8 mouse cellular contexts compared by ENCODE assay signal in the genomic region with DNA sequence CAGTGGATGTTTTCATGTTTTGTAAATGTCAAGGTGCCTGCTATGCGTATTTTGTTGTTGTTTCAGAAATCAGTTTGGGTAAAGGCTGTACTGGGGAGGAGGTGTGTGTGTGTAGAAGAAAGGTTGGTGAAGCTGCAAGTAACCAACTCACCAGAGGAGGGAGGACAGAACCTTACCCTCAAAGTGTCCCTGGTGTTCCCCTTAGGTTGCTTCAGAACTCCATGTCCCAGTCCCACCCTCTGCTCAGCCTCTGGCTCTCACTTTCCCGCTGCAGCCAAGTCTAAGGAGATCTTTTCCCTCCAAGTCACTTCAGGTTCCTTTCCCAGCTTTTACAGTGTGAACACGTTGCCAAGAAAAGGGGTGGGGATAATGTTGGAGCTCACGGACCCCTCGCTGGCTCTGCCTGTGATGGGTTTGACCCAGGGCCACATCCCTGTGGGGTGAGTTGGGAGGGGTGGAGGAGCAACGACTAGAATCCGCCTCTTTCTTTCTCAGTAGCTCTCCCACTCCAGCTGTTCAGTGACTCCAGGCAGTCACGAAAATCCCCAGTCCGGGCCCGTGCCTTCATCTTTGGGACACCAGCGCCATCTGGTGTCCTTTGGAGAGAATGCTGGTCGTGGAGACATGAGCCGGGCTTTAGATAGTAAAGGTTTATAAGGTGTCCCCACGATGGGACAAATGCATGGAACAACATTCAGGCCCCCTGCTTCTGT. TPM values are rescaled to one million over a fixed set of nuclear protein-coding genes. Genes with fewer than 3 reads are reported as not detected.
DNase-seq lines count a peak whose midpoint lies in the region; ATAC-seq and TF ChIP-seq lines count a peak whose summit lies in the region.

No protein-coding gene starts in this region.

- peaks cover 76% of the 10 kb centered on the region for H3K27me3 ChIP-seq in heart, embryonic 13.5 days (replicated peaks)
- peaks cover 69% of the 10 kb centered on the region for H3K27me3 ChIP-seq in kidney, embryonic 15.5 days
- no peaks in the 10 kb centered on the region for H3K27me3 ChIP-seq in stomach, embryonic 14.5 days (ENCODE audit: control insufficient read depth, insufficient read depth, low read length)

- H3K27ac ChIP-seq in embryonic fibroblast, embryonic 13.5 days (ENCODE audit: insufficient read depth, low read length): no peak overlapping the region
- no peak overlapping the region for H3K27ac ChIP-seq in heart, embryonic 13.5 days (replicated peaks)
- H3K27ac ChIP-seq in kidney, embryonic 15.5 days: no peak overlapping the region
- no peak overlapping the region for H3K27ac ChIP-seq in stomach, embryonic 14.5 days (ENCODE audit: low read length)

- peak overlapping the region; percentile 35; the same call in 1 of the 2 replicates for H3K4me2 ChIP-seq in heart, embryonic 13.5 days
- peak overlapping the region; percentile 24; the same call in 1 of the 2 replicates for H3K4me2 ChIP-seq in kidney, embryonic 15.5 days
- no peak overlapping the region for H3K4me2 ChIP-seq in stomach, embryonic 14.5 days (replicated peaks; ENCODE audit: low read depth, low read length)

- no peaks in the 10 kb centered on the region for H3K36me3 ChIP-seq in heart, embryonic 13.5 days
- 0 out of 2 replicates have a peak, but pooled peaks cover 2% of the 10 kb centered on the region for H3K36me3 ChIP-seq in kidney, embryonic 15.5 days
- no peaks in the 10 kb centered on the region for H3K36me3 ChIP-seq in stomach, embryonic 14.5 days (ENCODE audit: control insufficient read depth, insufficient read depth, low read length)

- peak; percentile 49; the same call in 1 of the 2 replicates for TF ChIP-seq CTCF in embryonic fibroblast, embryonic 13.5 days (IDR thresholded peaks at IDR 0.05; ENCODE audit: borderline replicate concordance, insufficient read depth, low read length)

- ATAC-seq in CD4-positive, CD25-positive, alpha-beta regulatory T cell, adult 4 months: peak; percentile 90
- ATAC-seq in heart, embryonic 13.5 days (ENCODE audit: extremely low read depth, insufficient number of reproducible peaks, low FRiP score, low TSS enrichment): no peak
- peak; percentile 78 for ATAC-seq in kidney, embryonic 15.5 days (replicated peaks; ENCODE audit: low FRiP score)
- ATAC-seq in monocyte, adult 5-6 weeks (replicated peaks; ENCODE audit: insufficient number of reproducible peaks, low FRiP score, low TSS enrichment, poor library complexity, severe bottlenecking): 0 out of 2 replicates have a peak, but pooled peaks have one; percentile 52
- ATAC-seq in stomach, embryonic 14.5 days (ENCODE audit: insufficient number of reproducible peaks, insufficient read depth, low FRiP score, low read depth): peak; percentile 88

- H3K9me3 ChIP-seq in heart, embryonic 13.5 days: no peaks in the 10 kb centered on the region
- no peaks in the 10 kb centered on the region for H3K9me3 ChIP-seq in kidney, embryonic 15.5 days (replicated peaks)
- no peaks in the 10 kb centered on the region for H3K9me3 ChIP-seq in stomach, embryonic 14.5 days (ENCODE audit: control insufficient read depth, low read depth, low read length)

- H3K9ac ChIP-seq in heart, embryonic 13.5 days: peak overlapping the region; percentile 69
- H3K9ac ChIP-seq in kidney, embryonic 15.5 days: no peak overlapping the region
- H3K9ac ChIP-seq in stomach, embryonic 14.5 days (replicated peaks; ENCODE audit: low read depth, low read length): no peak overlapping the region

- no peak for TF ChIP-seq POLR2A in embryonic fibroblast, embryonic 13.5 days (IDR thresholded peaks at IDR 0.05; ENCODE audit: low read depth, low read length)

- no peak overlapping the region for H3K4me3 ChIP-seq in embryonic fibroblast, embryonic 13.5 days (ENCODE audit: insufficient read depth, low read length)
- H3K4me3 ChIP-seq in heart, embryonic 13.5 days: no peak overlapping the region
- H3K4me3 ChIP-seq in kidney, embryonic 15.5 days (replicated peaks): no peak overlapping the region
- H3K4me3 ChIP-seq in stomach, embryonic 14.5 days (ENCODE audit: low read depth, low read length): no peak overlapping the region

- peak; percentile 85 for DNase-seq in brain, adult 2 months (ENCODE audit: low read depth, low spot score)
- peak; percentile 77 for DNase-seq in liver

- 8% methylated on average over 14 of the region's 14 CpGs for WGBS in heart, embryonic 13.5 days
- 6% methylated on average over 14 of the region's 14 CpGs for WGBS in kidney, embryonic 15.5 days
- WGBS in stomach, embryonic 14.5 days: 8% methylated on average over 14 of the region's 14 CpGs

- no peaks in the 10 kb centered on the region for H3K4me1 ChIP-seq in embryonic fibroblast, embryonic 13.5 days (ENCODE audit: control insufficient read depth, insufficient read depth, low read length)
- H3K4me1 ChIP-seq in heart, embryonic 13.5 days: peaks cover 27% of the 10 kb centered on the region
- peaks cover 31% of the 10 kb centered on the region for H3K4me1 ChIP-seq in kidney, embryonic 15.5 days
- H3K4me1 ChIP-seq in stomach, embryonic 14.5 days (ENCODE audit: control insufficient read depth, insufficient read depth, low read length): no peaks in the 10 kb centered on the region

RNA-seq across cellular contexts. Expression of gene Chpf, which starts 11.7 kb away (rescaled TPM):
- polyA plus RNA-seq in CD4-positive, CD25-positive, alpha-beta regulatory T cell, adult 4 months (2017; shearing (Covaris generic)): 1 to 10 TPM; 5.2 to 5.6 TPM
- 68.1 and 82.3 TPM in 2 replicates for polyA plus RNA-seq in embryonic fibroblast, embryonic 13.5 days (2011; ENCODE audit: insufficient read length, low read depth, missing spikeins)
- 26.0 and 28.6 TPM in 2 replicates for polyA plus RNA-seq in heart, embryonic 13.5 days (2015; fragmentation: Nextera tagmentation; extraction: Ambion mirVana)
- 35.5 and 40.6 TPM in 2 replicates for polyA plus RNA-seq in kidney, embryonic 15.5 days (2015; fragmentation: Nextera tagmentation; extraction: Ambion mirVana)
- total RNA-seq in monocyte, adult 5-6 weeks (2017): 3.6 to 11.4 TPM (median 4.3 TPM) in 3 replicates
- 38.4 and 41.0 TPM in 2 replicates for polyA plus RNA-seq in stomach, embryonic 14.5 days (2014; fragmentation: Nextera tagmentation; extraction: Ambion mirVana)

RNA-seq across cellular contexts. Expression of gene Tmem198, which starts 12.0 kb away (rescaled TPM):
- not detected for polyA plus RNA-seq in CD4-positive, CD25-positive, alpha-beta regulatory T cell, adult 4 months (2017; shearing (Covaris generic))
- polyA plus RNA-seq in embryonic fibroblast, embryonic 13.5 days (2011; ENCODE audit: insufficient read length, low read depth, missing spikeins): 0.70 and 1.2 TPM in 2 replicates
- 0.43 and 0.49 TPM in 2 replicates for polyA plus RNA-seq in heart, embryonic 13.5 days (2015; fragmentation: Nextera tagmentation; extraction: Ambion mirVana)
- 0.63 and 1.2 TPM in 2 replicates for polyA plus RNA-seq in kidney, embryonic 15.5 days (2015; fragmentation: Nextera tagmentation; extraction: Ambion mirVana)
- total RNA-seq in monocyte, adult 5-6 weeks (2017): 0.21 to 3.7 TPM (median 0.86 TPM) in 3 replicates
- 1.6 and 1.7 TPM in 2 replicates for polyA plus RNA-seq in stomach, embryonic 14.5 days (2014; fragmentation: Nextera tagmentation; extraction: Ambion mirVana)

RNA-seq across cellular contexts. Expression of gene Asic4, which starts 17.1 kb away (rescaled TPM):
- not detected for polyA plus RNA-seq in CD4-positive, CD25-positive, alpha-beta regulatory T cell, adult 4 months (2017; shearing (Covaris generic))
- not detected in 2 replicates for polyA plus RNA-seq in embryonic fibroblast, embryonic 13.5 days (2011; ENCODE audit: insufficient read length, low read depth, missing spikeins)
- polyA plus RNA-seq in heart, embryonic 13.5 days (2015; fragmentation: Nextera tagmentation; extraction: Ambion mirVana): 0.28 and 0.31 TPM in 2 replicates
- 1.5 and 2.1 TPM in 2 replicates for polyA plus RNA-seq in kidney, embryonic 15.5 days (2015; fragmentation: Nextera tagmentation; extraction: Ambion mirVana)
- not detected in 3 replicates for total RNA-seq in monocyte, adult 5-6 weeks (2017)
- polyA plus RNA-seq in stomach, embryonic 14.5 days (2014; fragmentation: Nextera tagmentation; extraction: Ambion mirVana): 0.16 and 0.25 TPM in 2 replicates

RNA-seq across cellular contexts. Expression of gene Gmppa, which starts 31.6 kb away (rescaled TPM):
- 10 to 100 TPM; 57.0 to 91.3 TPM for polyA plus RNA-seq in CD4-positive, CD25-positive, alpha-beta regulatory T cell, adult 4 months (2017; shearing (Covaris generic))
- 70.6 and 77.6 TPM in 2 replicates for polyA plus RNA-seq in embryonic fibroblast, embryonic 13.5 days (2011; ENCODE audit: insufficient read length, low read depth, missing spikeins)
- polyA plus RNA-seq in heart, embryonic 13.5 days (2015; fragmentation: Nextera tagmentation; extraction: Ambion mirVana): 70.7 and 73.7 TPM in 2 replicates
- polyA plus RNA-seq in kidney, embryonic 15.5 days (2015; fragmentation: Nextera tagmentation; extraction: Ambion mirVana): 74.7 and 78.7 TPM in 2 replicates
- 39.2 to 56.0 TPM (median 55.4 TPM) in 3 replicates for total RNA-seq in monocyte, adult 5-6 weeks (2017)
- polyA plus RNA-seq in stomach, embryonic 14.5 days (2014; fragmentation: Nextera tagmentation; extraction: Ambion mirVana): 75.2 and 84.5 TPM in 2 replicates

RNA-seq across cellular contexts. Expression of gene Obsl1, which starts 38.9 kb away (rescaled TPM):
- polyA plus RNA-seq in CD4-positive, CD25-positive, alpha-beta regulatory T cell, adult 4 months (2017; shearing (Covaris generic)): not detected
- polyA plus RNA-seq in embryonic fibroblast, embryonic 13.5 days (2011; ENCODE audit: insufficient read length, low read depth, missing spikeins): 34.9 and 40.0 TPM in 2 replicates
- polyA plus RNA-seq in heart, embryonic 13.5 days (2015; fragmentation: Nextera tagmentation; extraction: Ambion mirVana): 91.0 and 93.0 TPM in 2 replicates
- 67.2 and 80.1 TPM in 2 replicates for polyA plus RNA-seq in kidney, embryonic 15.5 days (2015; fragmentation: Nextera tagmentation; extraction: Ambion mirVana)
- not detected in 3 replicates for total RNA-seq in monocyte, adult 5-6 weeks (2017)
- polyA plus RNA-seq in stomach, embryonic 14.5 days (2014; fragmentation: Nextera tagmentation; extraction: Ambion mirVana): 77.0 and 79.0 TPM in 2 replicates
